Mouse (Mus musculus) kidney, postnatal 0 days (tissue): ENCODE results near the gene Ttll12. TPM values are rescaled to one million over a fixed set of nuclear protein-coding genes. Genes with fewer than 3 reads are reported as not detected.

Experiments used
- ATAC-seq: fragments of 200-750 bp; cut with Nextera tagmentation; replicated peaks from 2 replicates; pipeline ENCODE4 v1.8.0; 2017; ENCODE audit warnings: low read depth, moderate number of reproducible peaks, moderate TSS enrichment, moderate library complexity; ENCODE audit not compliant: low FRiP score
- DNase-seq: peaks from one replicate; pipeline ENCODE4 v3.0.0-alpha.2; 2016; ENCODE audit warnings: low spot score
- H3K27ac ChIP-seq: fragments of 300-500 bp; sonication (generic); 2 replicates; pipeline ENCODE4 v1.5.1; 2014; ENCODE audit warnings: mild to moderate bottlenecking
- H3K27me3 ChIP-seq: fragments of 300-500 bp; sonication (generic); 2 replicates; pipeline ENCODE4 v1.6.1; 2014; ENCODE audit warnings: low read length, mixed read lengths; ENCODE audit not compliant: insufficient read depth
- H3K36me3 ChIP-seq: fragments of 300-500 bp; sonication (generic); 2 replicates; pipeline ENCODE4 v1.6.1; 2014; ENCODE audit warnings: low read length, mixed read lengths; ENCODE audit not compliant: insufficient read depth
- H3K4me1 ChIP-seq: fragments of 300-500 bp; sonication (generic); replicated peaks from 2 replicates; pipeline ENCODE4 v1.6.1; 2014; ENCODE audit warnings: antibody characterized with exemption, low read length, mixed read lengths; ENCODE audit not compliant: insufficient read depth
- H3K4me2 ChIP-seq: fragments of 300-500 bp; sonication (generic); 2 replicates; pipeline ENCODE4 v1.6.1; 2014; ENCODE audit warnings: mild to moderate bottlenecking, low read length, moderate library complexity, mixed read lengths
- H3K4me3 ChIP-seq: fragments of 300-500 bp; sonication (generic); replicated peaks from 2 replicates; pipeline ENCODE4 v1.5.1; 2014; ENCODE audit warnings: low read depth, low read length
- H3K9ac ChIP-seq: fragments of 300-500 bp; sonication (generic); 2 replicates; pipeline ENCODE4 v1.6.1; 2014; ENCODE audit warnings: low read depth, low read length
- H3K9me3 ChIP-seq: fragments of 300-500 bp; sonication (generic); replicated peaks from 2 replicates; pipeline ENCODE4 v1.6.1; 2016; ENCODE audit warnings: low read length, inconsistent platforms, mixed read lengths
- CTCF ChIP-seq: IDR thresholded peaks from 2 replicates; pipeline ENCODE4 v1.5.1; 2016; ENCODE audit warnings: antibody characterized with exemption, low read depth, mild to moderate bottlenecking, moderate library complexity
- WGBS: fragments of 180-500 bp; shearing (Covaris S2); extraction: QIAGEN DNeasy Blood & Tissue Kit; methylation state at CpG from one replicate; pipeline ENCODE4 v1.1.7; 2014; 5-methylcytosine and 5-hydroxymethylcytosine counted together
- polyA plus RNA-seq: library from polyadenylated mRNA; unstranded; fragments of >200 nt; fragmentation: Nextera tagmentation; extraction: Ambion mirVana; gene quantifications from 2 replicates; pipeline ENCODE4 v1.2.1, GENCODE M21; 2015

The Ttll12 gene
- polyA plus RNA-seq, 1 experiment from 2014 or later = 22.4 TPM

GRCm38 (mm10) chr15:83584741-83585220 lies 10.2 kb downstream of the Ttll12 start:
- H3K9me3 ChIP-seq = no peaks in the 10 kb centered on the region
- no peaks in the 10 kb centered on the region for H3K4me1 ChIP-seq
- no peak overlapping the region for H3K27ac ChIP-seq
- no peak overlapping the region for H3K4me2 ChIP-seq
- no peak for DNase-seq
- no peak overlapping the region for H3K4me3 ChIP-seq
- no peak for ATAC-seq
- H3K36me3 ChIP-seq = peaks cover 49% of the 10 kb centered on the region
- no peak for TF ChIP-seq CTCF
- H3K27me3 ChIP-seq = no peaks in the 10 kb centered on the region
- no peak overlapping the region for H3K9ac ChIP-seq
- 83% methylated on average over 6 of the region's 6 CpGs for WGBS

GRCm38 (mm10) chr15:83583419-83584156 lies 11.4 kb downstream of the Ttll12 start:
- TF ChIP-seq CTCF = peak; percentile 64
- Histone ChIP-seq H3K9me3 (no peaks in the 10 kb centered on the region), H3K27ac (no peak overlapping the region), H3K4me2 (no peak overlapping the region), H3K9ac (no peak overlapping the region), H3K27me3 (no peaks in the 10 kb centered on the region), H3K4me3 (no peak overlapping the region), H3K36me3 (peaks cover 55% of the 10 kb centered on the region), H3K4me1 (no peaks in the 10 kb centered on the region)
- DNase-seq = no peak
- no peak for ATAC-seq
- 74% methylated on average over 8 of the region's 8 CpGs for WGBS

- H3K4me1 ChIP-seq = no peaks in the 10 kb centered on the region
- H3K27ac ChIP-seq = no peak overlapping the region
- no peak for DNase-seq
- H3K4me2 ChIP-seq = no peak overlapping the region
- H3K9me3 ChIP-seq = no peaks in the 10 kb centered on the region
- no peaks in the 10 kb centered on the region for H3K27me3 ChIP-seq
- no peak overlapping the region for H3K9ac ChIP-seq
- WGBS = 84% methylated on average over 4 of the region's 4 CpGs
- ATAC-seq = no peak
- H3K4me3 ChIP-seq = no peak overlapping the region
- TF ChIP-seq CTCF = no peak
- H3K36me3 ChIP-seq = peaks cover 56% of the 10 kb centered on the region
Measured at GRCm38 (mm10) chr15:83582931-83583330, 12.0 kb downstream of the Ttll12 start.

GRCm38 (mm10) chr15:83576651-83577050 lies 18.3 kb downstream of the Ttll12 start:
- 88% methylated on average over 9 of the region's 9 CpGs for WGBS
- no peak overlapping the region for H3K27ac ChIP-seq
- peaks cover 51% of the 10 kb centered on the region for H3K36me3 ChIP-seq
- TF ChIP-seq CTCF = no peak
- H3K27me3 ChIP-seq = no peaks in the 10 kb centered on the region
- no peak for ATAC-seq
- H3K9me3 ChIP-seq = no peaks in the 10 kb centered on the region
- no peak overlapping the region for H3K4me2 ChIP-seq
- H3K4me1 ChIP-seq = no peaks in the 10 kb centered on the region
- DNase-seq = no peak
- no peak overlapping the region for H3K4me3 ChIP-seq
- H3K9ac ChIP-seq = no peak overlapping the region

- DNase-seq (no peak), ATAC-seq (no peak)
- Histone ChIP-seq H3K9me3 (no peaks in the 10 kb centered on the region), H3K9ac (no peak overlapping the region), H3K4me3 (no peak overlapping the region), H3K4me1 (no peaks in the 10 kb centered on the region), H3K4me2 (no peak overlapping the region), H3K36me3 (peaks cover 43% of the 10 kb centered on the region), H3K27ac (no peak overlapping the region), H3K27me3 (no peaks in the 10 kb centered on the region)
- no peak for TF ChIP-seq CTCF
- 95% methylated on average over 8 of the region's 8 CpGs for WGBS
Measured at GRCm38 (mm10) chr15:83575543-83575942, 19.4 kb downstream of the Ttll12 start.

GRCm38 (mm10) chr15:83574731-83575351 lies 20.1 kb downstream of the Ttll12 start:
- no peak for TF ChIP-seq CTCF
- no peaks in the 10 kb centered on the region for H3K9me3 ChIP-seq
- H3K9ac ChIP-seq = no peak overlapping the region
- WGBS = 76% methylated on average over 6 of the region's 6 CpGs
- no peak overlapping the region for H3K4me3 ChIP-seq
- no peaks in the 10 kb centered on the region for H3K4me1 ChIP-seq
- peaks cover 43% of the 10 kb centered on the region for H3K36me3 ChIP-seq
- no peak overlapping the region for H3K4me2 ChIP-seq
- DNase-seq (no peak), ATAC-seq (no peak)
- H3K27ac ChIP-seq = no peak overlapping the region
- no peaks in the 10 kb centered on the region for H3K27me3 ChIP-seq
